Mouse (Mus musculus) testis, adult 10 weeks (tissue): ENCODE results near the gene Zcchc3. TPM values are rescaled to one million over a fixed set of nuclear protein-coding genes. Genes with fewer than 3 reads are reported as not detected.

Source experiments
- polyA plus RNA-seq: library from polyadenylated mRNA; stranded (reverse); fragments of 350-450 nt; fragmentation: Illumina TruSeq; extraction: RNeasy Lipid Tissue Mini Kit (QIAGEN cat#74804); gene quantifications from one replicate; pipeline ENCODE4 v1.2.3, GENCODE M21; 2014; ENCODE audit warnings: low read depth, low replicate concordance

Zcchc3 gene
- 2.5 TPM for polyA plus RNA-seq

GRCm38 (mm10) chr2:152414591-152415165, at the start of gene Zcchc3:
Zcchc3 (minus strand) TSS chr2:152415027.

GRCm38 (mm10) chr2:152415287-152415686, 460 bp upstream of the Zcchc3 start, which contains the start of gene 6820408C15Rik:
6820408C15Rik (plus strand) TSS chr2:152415587.

GRCm38 (mm10) chr2:152397680-152398435, 17.0 kb downstream of the Zcchc3 start, which contains the start of gene Sox12:
Sox12 (minus strand) TSS chr2:152398063.

DNA sequence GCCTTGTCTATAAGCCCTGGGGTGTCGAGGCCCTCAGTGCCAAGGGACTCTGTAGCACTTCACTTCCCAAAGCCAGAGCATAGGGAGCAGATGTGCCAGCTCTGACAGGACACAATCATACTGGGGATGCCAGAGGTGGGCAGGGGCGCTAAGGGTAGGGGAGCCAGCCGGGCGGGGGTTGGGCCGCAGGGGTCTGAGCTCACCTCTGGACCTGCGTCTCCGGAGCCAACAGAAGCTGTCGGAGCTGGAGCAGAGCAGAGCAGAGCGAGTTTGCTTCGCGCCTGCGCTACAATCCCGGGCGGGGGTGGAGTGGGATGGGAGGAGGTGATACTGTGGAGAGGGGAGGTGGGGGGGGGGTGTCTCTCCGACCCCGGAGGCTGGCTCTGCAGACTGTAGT, 38.5 kb downstream of the Zcchc3 start, which contains the start of gene Nrsn2:
Gene Nrsn2, minus strand, starts transcription at position 294 of the 397 bp plus-strand sequence.

Other genes with a start within 250 kb of the Zcchc3 start
- gene Csnk2a1, start 188.2 kb downstream of the Zcchc3 start, polyA plus RNA-seq, result 41.2 TPM
- 43.6 TPM for gene Tbc1d20, start 121.2 kb downstream of the Zcchc3 start, polyA plus RNA-seq
- gene Rbck1, start 82.4 kb downstream of the Zcchc3 start, polyA plus RNA-seq, result 0.56 TPM
- gene Trib3, start 71.0 kb downstream of the Zcchc3 start, polyA plus RNA-seq, result not detected
- not detected for gene Nrsn2, start 38.4 kb downstream of the Zcchc3 start, polyA plus RNA-seq
- gene Sox12, start 17.0 kb downstream of the Zcchc3 start, polyA plus RNA-seq, result 0.66 TPM
- 73.2 TPM for gene 6820408C15Rik, start 560 bp upstream of the Zcchc3 start, polyA plus RNA-seq
- gene Defb23, start 49.6 kb upstream of the Zcchc3 start, polyA plus RNA-seq, result not detected
- gene Defb20, start 62.0 kb upstream of the Zcchc3 start, polyA plus RNA-seq, result not detected
- 1.5 TPM for gene Defb22, start 75.1 kb upstream of the Zcchc3 start, polyA plus RNA-seq
- gene Defb26, start 96.7 kb upstream of the Zcchc3 start, polyA plus RNA-seq, result not detected
- 3.7 TPM for gene Defb28, start 103.2 kb upstream of the Zcchc3 start, polyA plus RNA-seq
- not detected for gene Defb29, start 125.1 kb upstream of the Zcchc3 start, polyA plus RNA-seq
- gene Gm17416, start 154.3 kb upstream of the Zcchc3 start, polyA plus RNA-seq, result not detected
- 9.7 TPM for gene Defb21, start 157.7 kb upstream of the Zcchc3 start, polyA plus RNA-seq
- 297 TPM for gene Defb19, start 165.3 kb upstream of the Zcchc3 start, polyA plus RNA-seq
- 22.0 TPM for gene Defb45, start 184.4 kb upstream of the Zcchc3 start, polyA plus RNA-seq
- gene Defb36, start 189.3 kb upstream of the Zcchc3 start, polyA plus RNA-seq, result 3.6 TPM
- not detected for gene Defb25, start 208.0 kb upstream of the Zcchc3 start, polyA plus RNA-seq
- 0.24 TPM for gene Rem1, start 211.9 kb upstream of the Zcchc3 start, polyA plus RNA-seq